Mouse (Mus musculus) midbrain, embryonic 14.5 days (tissue): ENCODE results near the gene Creb3l1. TPM values are rescaled to one million over a fixed set of nuclear protein-coding genes. Genes with fewer than 3 reads are reported as not detected.

ENCODE experiments used
- ATAC-seq: fragments of 200-750 bp; cut with Nextera tagmentation; 2 replicates; pipeline ENCODE4 v1.8.0; 2017; ENCODE audit warnings: moderate number of reproducible peaks, moderate library complexity; ENCODE audit not compliant: low FRiP score, low TSS enrichment
- DNase-seq: peaks from one replicate; pipeline ENCODE4 v3.0.0-alpha.2; 2015
- H3K27ac ChIP-seq: fragments of 300-500 bp; sonication (generic); replicated peaks from 2 replicates; pipeline ENCODE4 v1.5.1; 2014; ENCODE audit warnings: mild to moderate bottlenecking, low read depth, low read length, moderate library complexity
- H3K27me3 ChIP-seq: fragments of 300-500 bp; sonication (generic); 2 replicates; pipeline ENCODE4 v1.6.1; 2014; ENCODE audit warnings: low read length, control low read depth, mixed read lengths; ENCODE audit not compliant: control insufficient read depth, insufficient read depth
- H3K36me3 ChIP-seq: fragments of 300-500 bp; sonication (generic); 2 replicates; pipeline ENCODE4 v1.6.1; 2014; ENCODE audit warnings: low read length, control low read depth; ENCODE audit not compliant: control insufficient read depth, insufficient read depth
- H3K4me1 ChIP-seq: fragments of 300-500 bp; sonication (generic); 2 replicates; pipeline ENCODE4 v1.6.1; 2014; ENCODE audit warnings: mild to moderate bottlenecking, antibody characterized with exemption, low read length, control low read depth; ENCODE audit not compliant: control insufficient read depth, insufficient read depth
- H3K4me2 ChIP-seq: fragments of 300-500 bp; sonication (generic); 2 replicates; pipeline ENCODE4 v1.6.1; 2014; ENCODE audit warnings: mild to moderate bottlenecking, low read length, moderate library complexity
- H3K4me3 ChIP-seq: fragments of 300-500 bp; sonication (generic); replicated peaks from 2 replicates; pipeline ENCODE4 v1.5.1; 2014; ENCODE audit warnings: low read depth, low read length
- H3K9ac ChIP-seq: fragments of 300-500 bp; sonication (generic); replicated peaks from 2 replicates; pipeline ENCODE4 v1.6.1; 2014; ENCODE audit warnings: mild to moderate bottlenecking, low read length, moderate library complexity
- H3K9me3 ChIP-seq: fragments of 300-500 bp; sonication (generic); 2 replicates; pipeline ENCODE4 v1.6.1; 2016; ENCODE audit warnings: low read length, control low read depth, mixed read lengths; ENCODE audit not compliant: control insufficient read depth
- WGBS: fragments of 180-500 bp; shearing (Covaris S2); extraction: QIAGEN DNeasy Blood & Tissue Kit; methylation state at CpG from one replicate; pipeline ENCODE4 v1.1.7; 2014; 5-methylcytosine and 5-hydroxymethylcytosine counted together
- polyA plus RNA-seq: library from polyadenylated mRNA; unstranded; fragments of >200 nt; fragmentation: Nextera tagmentation; extraction: Ambion mirVana; gene quantifications from 2 replicates; pipeline ENCODE4 v1.2.1, GENCODE M21; 2014

The Creb3l1 gene
- polyA plus RNA-seq, 1 experiment from 2014 or later = 2.0 TPM

DNA sequence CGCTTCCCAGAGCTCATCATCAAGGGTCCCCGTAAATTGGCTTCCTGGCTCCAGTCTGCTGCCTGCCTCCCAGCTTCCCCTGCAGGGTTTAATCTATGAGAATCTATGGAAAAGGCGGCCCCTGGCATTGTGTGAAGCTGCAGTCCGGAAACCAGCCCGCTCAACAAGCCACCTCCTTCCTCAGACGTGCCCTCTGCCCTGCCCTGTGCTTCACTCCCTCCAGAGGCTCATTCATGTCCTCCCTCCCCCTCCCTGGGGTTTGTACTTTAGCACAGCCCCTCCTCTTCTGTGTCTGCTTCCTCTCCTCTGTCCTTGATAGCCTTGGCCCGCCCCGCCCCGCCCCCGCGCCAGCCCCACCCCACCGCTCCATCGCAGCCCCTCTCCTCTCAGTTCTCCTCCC, 39.9 kb downstream of the Creb3l1 start:
- no peak overlapping the region for H3K27ac ChIP-seq
- H3K4me3 ChIP-seq = no peak overlapping the region
- no peaks in the 10 kb centered on the region for H3K9me3 ChIP-seq
- H3K4me1 ChIP-seq = peaks cover 8% of the 10 kb centered on the region; the same call in 1 of the 2 replicates
- peak; percentile 63 for DNase-seq
- no peak overlapping the region for H3K9ac ChIP-seq
- H3K36me3 ChIP-seq = no peaks in the 10 kb centered on the region
- peak overlapping the region; percentile 32 for H3K4me2 ChIP-seq
- peak; percentile 63 for ATAC-seq
- H3K27me3 ChIP-seq = 0 out of 2 replicates have a peak, but pooled peaks cover 5% of the 10 kb centered on the region
- under 1% methylated on average over 9 of the region's 13 CpGs for whole genome bisulfite sequencing

DNA sequence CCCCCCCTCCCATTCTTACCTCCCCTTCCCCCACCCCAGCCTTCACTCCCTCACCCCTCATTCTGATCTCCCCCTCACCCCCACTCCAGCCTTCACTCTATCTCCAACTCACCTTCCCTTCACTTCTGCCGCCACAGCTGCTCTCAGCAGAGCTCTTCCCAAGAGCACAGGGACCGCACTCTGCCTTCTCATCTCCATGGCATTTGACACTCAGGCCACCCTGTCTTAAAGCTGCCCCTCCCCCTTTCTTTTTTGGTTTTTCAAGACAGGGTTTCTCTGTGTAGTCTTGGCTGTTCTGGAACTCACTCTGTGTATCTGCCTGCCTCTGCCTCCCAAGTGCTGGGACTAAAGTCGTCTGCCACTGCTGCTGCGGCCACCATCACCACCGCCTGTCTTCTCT, 43.5 kb downstream of the Creb3l1 start:
- ATAC-seq = no peak
- Histone ChIP-seq H3K27me3 (peaks cover 13% of the 10 kb centered on the region), H3K4me2 (no peak overlapping the region), H3K27ac (no peak overlapping the region), H3K4me1 (peaks cover 26% of the 10 kb centered on the region), H3K9ac (no peak overlapping the region), H3K36me3 (no peaks in the 10 kb centered on the region), H3K9me3 (no peaks in the 10 kb centered on the region), H3K4me3 (no peak overlapping the region)
- no peak for DNase-seq
- 44% methylated on average over 5 of the region's 5 CpGs for WGBS

DNA sequence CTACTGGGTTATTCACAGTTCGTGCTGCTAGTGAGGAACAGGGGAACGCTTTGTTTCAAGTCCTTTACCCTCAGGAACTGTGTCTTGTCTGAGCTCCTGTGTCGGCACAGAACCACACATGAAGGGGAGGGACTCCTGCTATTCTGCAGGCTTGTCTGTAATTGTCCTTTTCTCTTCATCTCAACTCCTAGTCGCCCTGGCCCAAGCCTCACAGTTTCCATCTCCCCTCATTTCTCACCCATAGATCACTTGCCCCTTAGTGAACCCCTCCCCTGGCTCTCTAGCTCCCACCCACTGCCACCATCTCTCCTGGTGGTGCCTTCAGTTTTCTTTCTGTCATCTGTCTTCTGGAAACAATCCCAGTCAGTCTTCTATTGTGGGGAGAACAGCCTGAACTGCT, 44.1 kb downstream of the Creb3l1 start:
- Histone ChIP-seq H3K4me3 (no peak overlapping the region), H3K4me2 (no peak overlapping the region), H3K9me3 (no peaks in the 10 kb centered on the region), H3K9ac (no peak overlapping the region), H3K27me3 (peaks cover 19% of the 10 kb centered on the region), H3K4me1 (peaks cover 27% of the 10 kb centered on the region), H3K36me3 (no peaks in the 10 kb centered on the region), H3K27ac (no peak overlapping the region)
- ATAC-seq (no peak), DNase-seq (no peak)
- WGBS = 12% methylated on average over 4 of the region's 4 CpGs

DNA sequence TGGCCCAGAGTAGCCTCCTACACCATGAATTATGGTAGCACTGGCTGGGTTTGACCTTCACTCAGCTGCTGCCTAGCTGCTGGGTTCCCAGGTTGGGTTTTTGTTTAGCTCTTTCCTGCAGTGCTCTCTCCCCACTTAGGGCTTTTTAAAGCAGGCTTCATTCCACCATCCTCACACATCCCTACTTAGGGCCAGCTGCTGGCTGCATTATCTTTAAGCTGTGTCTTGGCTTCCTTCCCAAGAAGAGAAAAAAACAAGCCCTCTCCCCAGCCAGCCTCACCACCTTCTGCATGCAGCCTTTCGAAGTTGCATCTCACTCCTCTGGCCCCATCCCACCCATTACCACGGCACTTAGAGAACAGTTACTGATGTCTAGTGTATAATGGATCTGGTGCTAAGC, 45.8 kb downstream of the Creb3l1 start:
- no peak for ATAC-seq
- peaks cover 19% of the 10 kb centered on the region for H3K4me1 ChIP-seq
- no peak overlapping the region for H3K27ac ChIP-seq
- no peaks in the 10 kb centered on the region for H3K9me3 ChIP-seq
- H3K4me3 ChIP-seq = no peak overlapping the region
- H3K9ac ChIP-seq = no peak overlapping the region
- WGBS = 34% methylated on average over 2 of the region's 2 CpGs
- peaks cover 30% of the 10 kb centered on the region for H3K27me3 ChIP-seq
- H3K4me2 ChIP-seq = no peak overlapping the region
- DNase-seq = peak; percentile 48
- no peaks in the 10 kb centered on the region for H3K36me3 ChIP-seq

DNA sequence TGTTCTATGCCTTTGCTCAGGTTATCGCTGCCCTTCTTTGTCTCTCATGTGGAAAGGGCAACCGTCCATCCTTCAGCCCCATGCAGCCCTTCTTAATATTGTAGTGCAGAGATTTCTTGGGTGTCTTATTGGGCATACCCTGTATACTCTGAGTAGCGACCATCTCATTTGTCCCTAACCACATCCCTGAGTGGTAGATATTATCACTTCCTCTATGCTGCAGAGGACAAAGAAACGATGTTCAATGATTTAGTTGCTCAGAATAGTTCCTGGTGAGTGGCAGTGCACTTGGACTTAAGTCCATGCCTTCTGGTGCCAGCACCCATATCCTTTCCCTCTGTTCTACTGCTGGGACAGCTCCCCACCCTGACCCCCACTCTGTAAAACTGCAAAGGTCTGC, 46.3 kb downstream of the Creb3l1 start:
- H3K27ac ChIP-seq = no peak overlapping the region

DNA sequence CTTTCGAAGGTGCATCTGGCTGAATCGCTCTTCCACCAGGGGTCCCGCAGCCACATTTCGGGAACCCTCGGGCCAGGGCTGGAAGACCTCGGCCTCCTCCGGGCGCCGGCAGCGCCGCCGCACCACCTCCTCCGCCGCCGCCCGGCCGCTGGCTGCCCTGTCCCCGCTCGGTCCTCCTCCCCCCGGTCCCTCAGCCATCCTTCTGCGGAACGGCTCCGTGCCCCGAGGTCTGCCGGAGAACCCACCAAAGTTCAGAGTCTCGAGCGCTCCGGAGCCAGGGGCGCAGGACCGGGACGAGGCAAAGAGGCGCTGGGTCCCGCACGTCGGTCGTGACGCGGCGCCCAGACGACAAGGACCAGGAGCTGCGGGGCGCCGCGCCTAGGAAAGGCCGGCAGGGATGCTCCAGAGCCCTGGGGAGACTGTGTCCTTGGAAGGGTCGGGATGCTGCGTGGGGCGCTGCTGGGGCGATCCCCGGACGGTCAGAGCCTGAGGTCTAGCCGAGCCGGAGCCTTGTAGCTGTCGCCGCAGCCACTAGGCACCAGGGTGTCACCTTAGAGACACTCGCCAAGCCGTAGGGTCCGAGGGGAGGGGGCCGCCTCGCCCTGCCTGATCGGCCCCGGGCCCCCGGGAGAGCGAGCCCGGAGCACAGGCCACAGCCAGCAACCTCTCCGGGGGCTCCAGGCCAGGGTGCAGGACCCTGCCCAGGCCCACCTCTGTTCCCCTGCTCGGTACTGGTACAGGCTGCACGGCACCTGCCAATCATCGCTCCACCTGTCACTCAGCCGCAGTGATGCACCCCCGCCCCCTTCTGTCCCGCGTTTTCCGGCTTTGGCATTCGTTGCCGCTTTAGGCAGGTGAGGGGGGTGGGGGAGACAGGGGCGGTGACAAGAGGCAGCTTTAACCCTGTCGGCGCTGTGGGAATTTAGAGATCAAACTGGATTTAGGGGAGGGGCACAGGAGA, 48.4 kb downstream of the Creb3l1 start, which contains the start of gene Dgkz:
Dgkz (minus strand) TSS at position 284 of the 961 bp plus-strand sequence.
- Histone ChIP-seq H3K9ac (peak within 1 kb of the TSS; percentile 48), H3K4me2 (peak within 1 kb of the TSS; percentile 62), H3K27ac (no peak within 1 kb of the TSS), H3K4me3 (peak within 1 kb of the TSS; percentile 42), H3K4me1 (peaks cover 36% of the 10 kb centered on the region), H3K36me3 (no peaks in the 10 kb centered on the region), H3K9me3 (no peaks in the 10 kb centered on the region), H3K27me3 (peaks cover 36% of the 10 kb centered on the region)
- WGBS = under 1% methylated on average over 76 of the region's 79 CpGs
- ATAC-seq (peak; percentile 49; the same call in 1 of the 2 replicates), DNase-seq (peak; percentile 53)

More for the DNA sequence above, 46.3 kb downstream of the Creb3l1 start:
- ATAC-seq (no peak), DNase-seq (no peak)
- Histone ChIP-seq H3K4me2 (no peak overlapping the region), H3K9ac (no peak overlapping the region), H3K4me3 (no peak overlapping the region), H3K4me1 (peaks cover 19% of the 10 kb centered on the region), H3K36me3 (no peaks in the 10 kb centered on the region), H3K9me3 (no peaks in the 10 kb centered on the region), H3K27me3 (peaks cover 36% of the 10 kb centered on the region)
- WGBS = 83% methylated on average over 4 of the region's 4 CpGs

DNA sequence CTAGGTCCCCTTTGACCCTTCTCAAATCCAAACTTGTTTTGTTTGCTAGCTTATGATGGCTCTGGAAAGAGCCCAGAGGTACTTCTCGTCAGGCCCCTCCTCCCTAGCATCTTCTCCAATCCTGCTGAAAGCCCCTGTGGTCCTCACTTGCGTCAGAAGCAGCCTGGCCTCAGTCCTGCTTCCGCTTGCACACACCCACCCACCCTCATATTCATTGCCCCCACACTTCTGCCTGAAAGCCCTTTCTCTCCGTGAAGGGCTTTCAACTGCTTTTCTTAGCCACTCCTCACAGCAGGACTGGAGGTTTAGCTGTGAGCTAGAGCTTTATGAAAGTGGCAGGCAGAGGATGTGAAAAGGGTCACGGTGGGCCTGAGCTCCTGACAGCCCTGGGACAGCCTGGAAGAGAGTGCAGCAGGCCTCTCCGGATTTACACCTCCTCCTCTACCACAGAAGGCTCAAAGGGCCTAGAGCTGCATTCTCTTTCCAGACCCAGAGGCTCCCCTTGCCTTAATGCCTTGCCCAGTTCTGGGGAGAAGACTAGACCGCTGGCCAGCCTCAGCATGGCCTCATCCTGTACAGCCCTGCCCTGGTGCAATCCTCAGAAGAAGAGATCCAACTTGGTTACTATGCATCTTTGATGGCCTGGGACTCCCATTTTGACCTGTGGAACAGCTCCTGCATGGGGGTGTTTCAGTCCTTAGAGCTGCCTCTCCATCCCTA, 50.7 kb downstream of the Creb3l1 start:
- Histone ChIP-seq H3K9me3 (no peaks in the 10 kb centered on the region), H3K4me2 (no peak overlapping the region), H3K36me3 (no peaks in the 10 kb centered on the region), H3K9ac (no peak overlapping the region), H3K4me3 (no peak overlapping the region), H3K4me1 (peaks cover 28% of the 10 kb centered on the region), H3K27ac (no peak overlapping the region), H3K27me3 (peaks cover 36% of the 10 kb centered on the region)
- 20% methylated on average over 7 of the region's 7 CpGs for WGBS
- ATAC-seq (no peak), DNase-seq (no peak)

DNA sequence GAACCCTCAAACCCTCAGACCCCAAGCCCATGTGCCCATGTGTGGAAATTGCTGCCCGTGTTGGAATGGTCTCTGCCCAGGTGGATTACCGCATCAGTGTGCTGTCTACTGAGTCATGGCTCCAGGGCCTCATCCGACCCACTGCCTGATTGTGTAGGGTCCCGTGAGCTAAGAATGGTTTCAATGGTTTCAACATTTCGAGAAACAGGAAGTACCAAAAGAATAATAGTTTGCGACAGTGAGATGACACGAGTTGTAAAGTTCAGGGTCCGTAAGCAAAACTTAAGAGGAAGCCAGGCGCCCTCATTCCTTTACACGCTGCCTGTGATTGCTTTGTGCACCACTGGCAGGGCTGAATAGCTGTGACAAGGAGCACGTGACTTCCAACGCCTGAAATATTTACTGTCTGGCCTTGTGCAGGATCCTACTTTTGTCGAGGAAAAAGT, 52.2 kb downstream of the Creb3l1 start:
- H3K27me3 ChIP-seq = peaks cover 35% of the 10 kb centered on the region
- 0 out of 2 replicates have a peak overlapping the region, but pooled peaks have one; percentile 49 for H3K27ac ChIP-seq

More for the DNA sequence above, 52.2 kb downstream of the Creb3l1 start:
- peaks cover 25% of the 10 kb centered on the region for H3K4me1 ChIP-seq
- H3K4me3 ChIP-seq = no peak overlapping the region
- H3K9me3 ChIP-seq = no peaks in the 10 kb centered on the region
- no peak for ATAC-seq
- no peak overlapping the region for H3K4me2 ChIP-seq
- H3K9ac ChIP-seq = no peak overlapping the region; the same call in 1 of the 2 replicates
- DNase-seq = no peak
- H3K36me3 ChIP-seq = no peaks in the 10 kb centered on the region
- WGBS = 38% methylated on average over 13 of the region's 13 CpGs
